Mouse (Mus musculus) layer of hippocampus, adult 9-11 months (tissue): ENCODE measurements around the gene Ankib1.
"Not testable (repeated sequence)": the region's sequence is repeated elsewhere in the genome, so short reads cannot be mapped to it uniquely, and the experiment has no call there.

Experiments
- DNase-seq: peaks from one replicate; pipeline ENCODE4 v3.0.0; 2022

The Ankib1 gene

GRCm38 (mm10) chr5:3802433-3803291 is at the start of gene Ankib1, which contains the start of gene Krit1:
Gene Ankib1 (minus strand): TSS chr5:3802925.
Gene Krit1 (plus strand): TSS chr5:3803184.
- peak; percentile 88 for DNase-seq

DNA sequence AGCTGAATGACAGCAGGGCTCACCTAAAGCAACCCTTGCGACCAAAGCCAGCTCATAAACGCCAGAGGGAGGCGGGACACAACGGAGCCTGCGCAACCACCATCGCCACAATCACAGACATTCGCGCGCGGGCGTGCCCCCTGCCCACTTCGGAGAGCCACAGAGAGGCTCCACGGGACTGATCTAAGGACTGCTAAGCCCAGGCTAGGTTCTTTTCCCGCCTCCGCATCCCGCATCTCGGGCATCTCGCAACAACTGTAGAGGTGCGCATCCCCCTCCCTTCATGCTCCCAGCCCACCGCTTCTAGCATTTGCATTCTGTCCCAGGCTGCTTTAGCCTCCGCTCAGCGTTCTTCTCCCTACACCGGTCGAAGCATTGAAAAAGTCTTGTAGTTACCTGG is 42.3 kb upstream of the Ankib1 start, which contains the start of gene Lrrd1:
Lrrd1 (plus strand) TSS at position 148 of the 400 bp plus-strand sequence.
- DNase-seq: no peak

GRCm38 (mm10) chr5:3834107-3834506 is 31.4 kb upstream of the Ankib1 start:
- DNase-seq: no peak

GRCm38 (mm10) chr5:3808472-3808871 is 5.7 kb upstream of the Ankib1 start:
- no peak for DNase-seq

- DNase-seq: no peak
Measured at GRCm38 (mm10) chr5:3803292-3804165, 804 bp upstream of the Ankib1 start.

DNA sequence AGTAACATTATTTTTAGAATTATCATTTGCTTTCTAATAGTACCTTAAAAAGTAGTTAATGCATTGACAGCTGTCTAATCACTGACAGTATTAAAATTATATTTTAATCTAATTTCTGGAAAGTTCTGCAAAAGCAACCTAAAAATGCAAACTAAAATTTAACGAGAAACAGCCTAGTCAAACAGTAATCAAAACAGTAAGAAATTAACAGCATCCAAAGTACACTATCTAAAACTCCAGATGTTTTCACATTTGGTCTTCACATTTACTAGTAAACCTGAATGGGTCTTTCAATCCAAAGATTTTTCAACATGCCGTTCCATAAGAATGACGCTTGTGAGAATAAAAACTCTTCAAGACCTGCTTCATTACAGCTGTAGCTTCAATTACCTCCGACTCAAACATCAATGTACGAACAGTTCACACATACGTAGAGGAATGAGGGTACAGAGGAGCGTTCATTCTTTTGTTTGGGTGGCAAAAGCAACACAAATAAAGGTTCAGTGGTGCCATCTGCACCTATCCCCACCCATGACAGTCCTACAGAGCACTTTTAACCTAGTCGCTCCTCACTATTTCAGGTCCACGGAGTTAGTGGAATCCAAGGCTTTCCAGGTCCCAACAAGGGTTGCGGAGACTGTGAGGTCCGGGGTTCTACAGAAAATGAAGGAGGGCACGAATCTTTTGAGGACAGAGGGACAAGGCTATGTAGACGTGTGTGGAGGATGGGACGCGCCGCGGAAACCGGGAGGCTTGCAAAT is 873 bp downstream of the Ankib1 start:
- DNase-seq: no peak

DNA sequence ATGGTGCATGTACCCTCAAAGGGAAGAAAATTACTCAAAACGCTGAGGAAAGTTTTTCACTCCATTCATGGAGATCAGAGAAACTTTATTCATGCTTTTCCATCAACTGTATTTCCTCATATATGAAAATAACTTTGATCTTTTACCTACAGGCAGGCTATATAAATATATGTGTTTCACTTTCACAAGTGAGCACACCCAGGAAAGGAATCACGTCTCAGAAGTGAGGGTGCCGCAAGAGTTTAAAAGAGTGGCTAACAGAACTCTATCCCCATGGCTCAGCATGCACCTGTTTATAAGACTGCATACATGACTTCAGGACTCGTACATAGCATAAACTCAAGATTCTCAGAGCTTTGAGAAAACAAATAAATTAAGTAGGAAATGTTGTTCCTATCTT is 1.8 kb downstream of the Ankib1 start:
- no peak for DNase-seq

DNA sequence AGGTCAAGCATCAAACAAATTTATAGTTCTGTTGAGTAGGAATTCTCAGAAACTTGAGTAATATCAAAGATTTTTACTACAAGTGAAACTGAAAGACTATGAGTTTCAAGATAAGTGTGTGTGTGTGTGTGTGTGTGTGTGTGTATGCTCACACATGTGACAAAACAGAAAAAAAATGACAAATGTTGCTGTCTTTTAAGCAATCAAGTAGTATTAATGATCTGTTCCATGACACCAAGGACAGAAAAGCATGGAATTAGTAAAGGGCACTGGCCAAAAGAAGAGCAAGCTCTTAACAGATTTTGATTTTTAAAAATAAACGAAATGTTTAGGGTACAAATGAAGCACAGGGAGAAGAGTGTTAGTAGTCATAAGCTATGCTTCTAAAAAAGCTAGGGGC is 2.7 kb downstream of the Ankib1 start:
- no peak for DNase-seq

GRCm38 (mm10) chr5:3798656-3799055 is 4.1 kb downstream of the Ankib1 start:
- not testable (repeated sequence) for DNase-seq

DNA sequence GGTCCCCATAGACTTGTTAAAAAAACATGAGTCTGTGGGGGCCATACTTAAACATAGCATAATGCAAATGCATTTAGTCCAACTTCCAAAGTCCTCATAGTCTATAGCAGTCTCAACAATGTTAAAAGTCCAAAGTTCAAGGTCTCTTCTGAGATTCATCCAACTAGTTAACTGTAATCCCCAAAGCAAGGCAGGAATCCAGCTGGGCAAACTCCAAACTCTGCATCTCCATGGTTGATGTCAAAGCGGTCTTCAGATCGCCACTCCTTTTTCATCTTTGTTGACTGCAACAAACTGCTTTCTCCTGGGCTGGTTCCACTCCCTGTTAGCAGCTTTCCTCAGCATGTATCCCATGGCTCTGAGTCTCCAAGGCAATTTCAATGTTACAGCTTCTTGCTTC is 5.6 kb downstream of the Ankib1 start:
- not testable (repeated sequence) for DNase-seq

GRCm38 (mm10) chr5:3791048-3791447 is 11.7 kb downstream of the Ankib1 start:
- DNase-seq: no peak

DNA sequence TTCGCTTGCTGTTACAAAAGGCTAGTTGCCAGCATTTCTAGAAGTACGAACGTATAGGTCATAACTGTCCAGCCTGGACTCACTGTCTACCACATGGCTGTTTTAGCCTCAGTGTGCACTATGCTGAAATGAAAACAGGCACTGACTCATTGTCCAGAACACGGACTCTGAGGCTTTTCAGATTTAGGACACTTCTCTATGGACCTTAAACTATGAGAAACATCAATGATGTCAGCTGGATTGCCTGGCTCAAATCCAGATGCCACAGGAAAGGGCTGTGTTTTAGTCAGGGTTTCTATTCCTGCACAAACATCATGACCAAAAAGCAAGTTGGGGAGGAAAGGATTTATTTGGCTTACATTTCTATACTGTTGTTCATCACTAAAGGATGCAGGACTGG is 15.2 kb downstream of the Ankib1 start:
- DNase-seq: peak; percentile 7

GRCm38 (mm10) chr5:3784751-3785496 is 17.8 kb downstream of the Ankib1 start:
- no peak for DNase-seq

DNA sequence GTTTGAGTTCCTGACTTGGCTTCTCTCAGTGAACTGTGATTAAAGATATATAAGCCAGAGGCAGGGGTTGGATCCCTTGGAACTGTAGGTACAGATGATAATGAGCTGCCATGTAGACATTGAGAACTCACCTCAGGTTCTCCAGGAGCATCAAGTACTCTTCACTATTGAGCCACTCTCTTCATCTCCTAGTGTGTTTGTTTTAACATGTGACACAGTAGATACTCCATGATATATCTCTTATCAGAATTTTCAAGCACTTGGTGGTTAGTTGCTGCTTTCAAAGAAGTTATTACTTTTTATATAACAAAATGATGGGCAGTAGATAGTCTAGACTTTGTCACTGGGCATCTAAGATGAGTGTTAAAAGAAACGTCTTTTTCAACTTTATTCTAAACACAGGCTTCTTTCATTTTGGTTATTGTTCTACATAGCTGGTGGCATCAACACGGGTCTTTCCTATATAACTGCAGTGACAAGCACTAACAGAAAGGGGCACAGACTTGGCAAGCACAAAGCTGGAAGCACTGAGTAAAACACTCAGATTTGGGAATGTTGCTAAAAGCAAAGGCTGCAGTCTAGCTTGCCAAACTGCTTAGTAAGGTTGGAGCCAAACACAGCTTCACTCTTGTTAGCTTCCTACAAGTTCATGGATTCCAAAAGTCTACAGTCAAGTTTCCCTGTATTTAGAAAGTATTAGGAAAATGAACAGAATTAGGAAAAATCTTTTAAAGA is 18.6 kb downstream of the Ankib1 start:
- peak; percentile 8 for DNase-seq

GRCm38 (mm10) chr5:3782670-3783069 is 20.1 kb downstream of the Ankib1 start:
- no peak for DNase-seq

DNA sequence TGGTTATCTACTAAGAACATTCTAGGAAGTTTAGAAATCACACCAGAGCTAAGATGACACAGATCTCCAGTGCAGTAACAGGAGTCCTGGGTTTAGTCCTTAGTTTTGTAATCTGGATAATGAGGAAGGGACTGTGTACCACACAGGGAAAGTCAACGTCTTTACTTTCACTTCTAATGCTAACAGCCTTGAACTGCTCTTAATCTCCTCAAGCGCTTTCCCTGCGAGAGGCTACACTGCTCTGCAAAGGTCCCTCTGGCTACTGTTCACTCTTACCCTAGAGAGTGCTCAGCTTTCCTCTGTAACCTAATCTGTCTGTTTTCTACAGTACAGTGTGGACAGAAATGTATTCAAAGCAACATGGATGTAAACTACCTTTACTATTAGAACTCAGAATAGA is 30.7 kb downstream of the Ankib1 start:
- DNase-seq: no peak

- no peak for DNase-seq
Measured at GRCm38 (mm10) chr5:3771512-3771911, 31.2 kb downstream of the Ankib1 start.

DNA sequence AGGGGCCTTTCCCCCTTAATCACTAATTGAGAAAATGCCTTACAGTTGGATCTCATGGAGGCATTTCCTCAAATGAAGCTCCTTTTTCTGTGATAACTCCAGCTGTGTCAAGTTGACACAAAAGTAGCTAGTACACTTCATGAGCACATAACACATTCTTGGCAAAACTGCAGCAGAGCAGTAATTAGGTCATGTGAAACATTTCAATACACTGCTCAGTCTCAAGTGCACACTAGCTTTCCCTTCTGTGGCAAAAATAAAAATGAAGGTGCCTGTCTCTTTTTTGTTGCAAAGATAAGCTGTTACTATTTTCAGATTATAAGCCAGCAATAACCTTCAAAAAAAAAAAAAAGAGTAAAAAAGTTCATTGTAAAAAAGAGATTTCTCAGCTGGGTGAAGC is 52.2 kb downstream of the Ankib1 start:
- not testable (repeated sequence) for DNase-seq

DNA sequence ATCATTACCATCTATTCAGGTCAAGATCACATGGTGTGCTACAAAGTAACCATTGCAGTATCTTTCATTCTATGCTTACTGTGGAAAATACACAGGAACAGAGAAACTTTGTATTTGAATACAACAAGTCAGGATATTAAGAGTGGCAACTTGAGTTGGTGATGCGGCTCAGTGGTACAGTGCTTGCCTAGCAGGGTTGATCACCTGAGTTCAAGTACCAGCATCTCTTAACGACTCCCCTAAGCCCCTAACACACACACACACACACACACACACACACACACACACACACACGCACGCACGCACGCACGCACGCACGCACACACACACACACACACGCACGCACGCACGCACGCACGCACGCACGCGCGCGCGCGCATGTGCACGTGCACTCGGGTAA is 69.9 kb downstream of the Ankib1 start:
- not testable (repeated sequence) for DNase-seq

DNA sequence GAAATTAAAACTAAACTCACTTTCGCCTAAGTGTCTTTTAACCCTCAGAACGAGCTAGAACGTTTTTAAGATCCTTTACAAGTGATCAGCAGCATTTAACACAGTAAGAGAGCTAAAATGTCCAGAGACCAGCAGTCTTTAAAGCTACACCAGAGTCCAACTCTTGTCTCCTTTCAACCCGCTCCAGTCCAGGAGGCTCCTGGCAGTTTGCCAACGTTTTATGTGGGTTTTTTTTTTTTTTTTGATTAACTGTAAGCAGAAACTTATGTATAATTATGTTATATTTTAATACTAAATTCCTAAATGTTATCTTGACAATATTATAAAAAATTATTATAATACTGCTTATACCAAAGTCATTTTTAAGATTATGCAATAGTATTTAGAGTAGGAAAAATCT is 73.9 kb downstream of the Ankib1 start:
- DNase-seq: no peak

GRCm38 (mm10) chr5:3725491-3725890 is 77.2 kb downstream of the Ankib1 start:
- no peak for DNase-seq
